In the genomic region with DNA sequence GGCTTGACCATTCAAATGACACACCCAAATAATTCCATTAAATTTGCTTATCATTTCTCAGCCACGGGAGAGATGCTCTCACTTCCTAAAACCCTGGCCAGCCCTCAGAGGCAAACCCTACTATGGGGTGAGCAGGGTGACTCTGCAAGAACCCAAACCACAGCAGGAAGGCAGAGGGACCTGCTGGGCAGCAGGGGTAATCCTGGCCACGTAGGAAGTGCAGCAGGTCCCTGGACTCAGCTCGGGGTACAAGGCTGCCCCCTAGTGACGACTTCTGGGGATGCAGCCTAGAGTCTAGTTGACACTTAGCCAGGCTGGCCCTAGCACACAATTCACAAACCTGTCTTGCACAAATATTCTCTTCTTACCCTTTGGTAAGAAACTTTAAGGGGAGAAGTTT, we compare ENCODE assay signal across 8 mouse cellular contexts. TPM values are rescaled to one million over a fixed set of nuclear protein-coding genes. Genes with fewer than 3 reads are reported as not detected.
DNase-seq lines count a peak whose midpoint lies in the region; ATAC-seq and TF ChIP-seq lines count a peak whose summit lies in the region.

No protein-coding gene starts in this region.

- H3K36me3 ChIP-seq in G1E (replicated peaks), result no peaks in the 10 kb centered on the region
- H3K36me3 ChIP-seq in forebrain, postnatal 0 days (ENCODE audit: insufficient read depth), result no peaks in the 10 kb centered on the region
- H3K36me3 ChIP-seq in neural tube, embryonic 15.5 days, result no peaks in the 10 kb centered on the region

- peaks cover 74% of the 10 kb centered on the region for H3K4me1 ChIP-seq in G1E (ENCODE audit: insufficient read depth, low read depth, low read length)
- H3K4me1 ChIP-seq in cerebellum, adult 2 months (ENCODE audit: control insufficient read depth, insufficient read depth, low read length), result peaks cover 6% of the 10 kb centered on the region; the same call in 1 of the 2 replicates
- peaks cover 5% of the 10 kb centered on the region for H3K4me1 ChIP-seq in forebrain, postnatal 0 days (ENCODE audit: insufficient read depth)
- H3K4me1 ChIP-seq in lung, adult 2 months (ENCODE audit: control insufficient read depth, insufficient read depth, low read length), result peaks cover 2% of the 10 kb centered on the region; the same call in 1 of the 2 replicates
- H3K4me1 ChIP-seq in neural tube, embryonic 15.5 days, result peaks cover 25% of the 10 kb centered on the region

- no peaks in the 10 kb centered on the region for H3K9me3 ChIP-seq in G1E (replicated peaks)
- no peaks in the 10 kb centered on the region for H3K9me3 ChIP-seq in forebrain, postnatal 0 days (ENCODE audit: low read length)
- no peaks in the 10 kb centered on the region for H3K9me3 ChIP-seq in neural tube, embryonic 15.5 days (replicated peaks)

- 0% methylated on average over 4 of the region's 4 CpGs for WGBS in cerebellum, adult 2 months
- WGBS in forebrain, postnatal 0 days, result under 1% methylated on average over 4 of the region's 4 CpGs
- WGBS in lung, adult 2 months, result under 1% methylated on average over 4 of the region's 4 CpGs
- 4% methylated on average over 4 of the region's 4 CpGs for WGBS in neural tube, embryonic 15.5 days

- peak; percentile 85 for ATAC-seq in G1E (ENCODE audit: extremely low read depth, insufficient number of reproducible peaks, low FRiP score, poor library complexity, severe bottlenecking)
- peak; percentile 65 for ATAC-seq in forebrain, postnatal 0 days
- ATAC-seq in neural tube, embryonic 15.5 days (ENCODE audit: low FRiP score), result peak; percentile 46; the same call in 1 of the 2 replicates

- H3K4me3 ChIP-seq in G1E (ENCODE audit: low read depth, low read length), result peak overlapping the region; percentile 57; the same call in 1 of the 2 replicates
- H3K4me3 ChIP-seq in cerebellum, adult 2 months (replicated peaks; ENCODE audit: insufficient read depth, low read depth, low read length), result peak overlapping the region; percentile 23
- H3K4me3 ChIP-seq in forebrain, postnatal 0 days (ENCODE audit: low read depth, low read length), result peak overlapping the region; percentile 39
- peak overlapping the region; percentile 57 for H3K4me3 ChIP-seq in layer of hippocampus, adult 2 months
- H3K4me3 ChIP-seq in lung, adult 2 months (replicated peaks; ENCODE audit: extremely low read depth, low read depth, low read length), result peak overlapping the region; percentile 55
- peak overlapping the region; percentile 48 for H3K4me3 ChIP-seq in neural tube, embryonic 15.5 days (replicated peaks)

- TF ChIP-seq POLR2A in cerebellum, adult 2 months (IDR thresholded peaks at IDR 0.05; ENCODE audit: borderline replicate concordance, insufficient read depth, low read length), result no peak
- no peak for TF ChIP-seq POLR2A in lung, adult 2 months (IDR thresholded peaks at IDR 0.05; ENCODE audit: borderline replicate concordance, extremely low read depth, low read depth, low read length)

- no peak overlapping the region for H3K27ac ChIP-seq in cerebellum, adult 2 months (ENCODE audit: insufficient read depth, low read length)
- H3K27ac ChIP-seq in forebrain, postnatal 0 days (ENCODE audit: low read depth, low read length), result no peak overlapping the region
- H3K27ac ChIP-seq in layer of hippocampus, adult 2 months, result peak overlapping the region; percentile 8; the same call in 1 of the 2 replicates
- H3K27ac ChIP-seq in neural tube, embryonic 15.5 days (replicated peaks), result no peak overlapping the region

- DNase-seq in G1E (ENCODE audit: low spot score), result peak; percentile 83
- DNase-seq in cerebellum, adult 2 months, result peak; percentile 63 to 75
- peak; percentile 85 for DNase-seq in forebrain, postnatal 0 days
- DNase-seq in heart, postnatal 4 days, result peak; percentile 90
- DNase-seq in layer of hippocampus, adult 2 months (ENCODE audit: low spot score in 2 of 2), result peak; percentile 69 to 86
- peak; percentile 81 for DNase-seq in lung, adult 2 months
- DNase-seq in thymus, adult 18-20 months, result peak; percentile 15 to 21

- H3K27me3 ChIP-seq in G1E (ENCODE audit: insufficient read depth, low read length), result 0 out of 2 replicates have a peak, but pooled peaks cover 4% of the 10 kb centered on the region
- H3K27me3 ChIP-seq in cerebellum, adult 2 months (ENCODE audit: control insufficient read depth, insufficient read depth, low read length), result no peaks in the 10 kb centered on the region; the same call in 1 of the 2 replicates
- H3K27me3 ChIP-seq in forebrain, postnatal 0 days (ENCODE audit: insufficient read depth, low read length), result no peaks in the 10 kb centered on the region
- H3K27me3 ChIP-seq in neural tube, embryonic 15.5 days (replicated peaks), result no peaks in the 10 kb centered on the region

- TF ChIP-seq CTCF in G1E (IDR thresholded peaks at IDR 0.05; ENCODE audit: low read depth, low read length), result peak; percentile 96
- peak; percentile 86 for TF ChIP-seq CTCF in cerebellum, adult 2 months (IDR thresholded peaks at IDR 0.05; ENCODE audit: borderline replicate concordance, insufficient read depth, low read depth, low read length)
- peak; percentile 96 for TF ChIP-seq CTCF in forebrain, postnatal 0 days (IDR thresholded peaks at IDR 0.05; ENCODE audit: low read depth)
- peak; percentile 97 for TF ChIP-seq CTCF in layer of hippocampus, adult 2 months (conservative IDR thresholded peaks at IDR 0.05)
- TF ChIP-seq CTCF in lung, adult 2 months (IDR thresholded peaks at IDR 0.05; ENCODE audit: insufficient read depth, low read length), result peak; percentile 92

- H3K9ac ChIP-seq in forebrain, postnatal 0 days, result 0 out of 2 replicates have a peak overlapping the region, but pooled peaks have one; percentile 25
- H3K9ac ChIP-seq in neural tube, embryonic 15.5 days (replicated peaks), result peak overlapping the region; percentile 8; the same call in 1 of the 2 replicates

- H3K4me2 ChIP-seq in forebrain, postnatal 0 days (ENCODE audit: low read depth), result peak overlapping the region; percentile 54
- H3K4me2 ChIP-seq in neural tube, embryonic 15.5 days, result peak overlapping the region; percentile 85

RNA-seq across cellular contexts. Expression of gene Htr2a, which starts 2.7 kb away (rescaled TPM):
- total RNA-seq in G1E (2014; fragmentation: Nextera tagmentation) (not detected in 2 replicates), G1E (2017) (0.06 and 0.16 TPM in 2 replicates)
- not detected in 2 replicates for polyA plus RNA-seq in G1E (2012)
- polyA plus RNA-seq in cerebellum, adult 2 months (2012; rRNA removed), result 2.4 and 2.8 TPM in 2 replicates
- 7.1 and 7.4 TPM in 2 replicates for total RNA-seq in forebrain, postnatal 0 days (2014; rRNA removed)
- polyA plus RNA-seq in forebrain, postnatal 0 days (2015; fragmentation: Nextera tagmentation; extraction: Ambion mirVana), result 1.3 and 1.5 TPM in 2 replicates
- 1 to 10 TPM; 1.0 to 1.4 TPM for total RNA-seq in heart, postnatal 4 days (2021)
- 1 to 10 TPM; 8.6 to 9.3 TPM for total RNA-seq in layer of hippocampus, adult 2 months (2021)
- 0.31 TPM in 2 replicates for polyA plus RNA-seq in lung, adult 2 months (2012; rRNA removed)
- 3.7 and 4.4 TPM in 2 replicates for polyA plus RNA-seq in neural tube, embryonic 15.5 days (2015; fragmentation: Nextera tagmentation; extraction: Ambion mirVana)

Comparison
In these comparisons a context has a peak if more than half of its experiments do, and no peak if none do; other contexts are left out.
1. DNase-seq: peak in every context shown above with its lines; median percentile 90 in heart, postnatal 4 days; 85 in forebrain, postnatal 0 days; 83 in G1E; 81 in lung, adult 2 months; 78 in layer of hippocampus, adult 2 months; 69 in cerebellum, adult 2 months; 18 in thymus, adult 18-20 months.